Mouse (Mus musculus) CD4-positive, CD25-positive, alpha-beta regulatory T cell, adult 2 months (primary cell): ENCODE data around the gene Gfod2.

Source experiments
- DNase-seq: peaks from one replicate; pipeline ENCODE4 v3.0.0-alpha.2; 2012; ENCODE audit warnings: low read depth, low spot score

The Gfod2 gene

GRCm38 (mm10) chr8:105758277-105759108 is at the start of gene Gfod2:
Gene Gfod2 (minus strand): TSS chr8:105758664.
- peak; percentile 97 for DNase-seq

GRCm38 (mm10) chr8:105807766-105808165 is 49.3 kb upstream of the Gfod2 start:
- DNase-seq, result no peak

- no peak for DNase-seq
Observed at GRCm38 (mm10) chr8:105805964-105806363, 47.5 kb upstream of the Gfod2 start.

- DNase-seq, result no peak
Observed at GRCm38 (mm10) chr8:105805346-105805745, 46.9 kb upstream of the Gfod2 start.

GRCm38 (mm10) chr8:105804797-105805196 is 46.3 kb upstream of the Gfod2 start:
- DNase-seq, result no peak

GRCm38 (mm10) chr8:105801153-105801904 is 42.9 kb upstream of the Gfod2 start:
- DNase-seq, result no peak

GRCm38 (mm10) chr8:105799091-105799812 is 40.8 kb upstream of the Gfod2 start:
- DNase-seq, result no peak

- DNase-seq, result no peak
Observed at GRCm38 (mm10) chr8:105798408-105798807, 39.9 kb upstream of the Gfod2 start.

GRCm38 (mm10) chr8:105795785-105796184 is 37.3 kb upstream of the Gfod2 start:
- DNase-seq, result no peak

GRCm38 (mm10) chr8:105794009-105794598 is 35.6 kb upstream of the Gfod2 start:
- no peak for DNase-seq

GRCm38 (mm10) chr8:105793331-105793730 is 34.9 kb upstream of the Gfod2 start:
- DNase-seq, result no peak

GRCm38 (mm10) chr8:105789626-105790025 is 31.2 kb upstream of the Gfod2 start:
- DNase-seq, result no peak

- peak; percentile 28 for DNase-seq
Observed at GRCm38 (mm10) chr8:105788927-105789326, 30.5 kb upstream of the Gfod2 start.

- DNase-seq, result peak; percentile 81
Observed at GRCm38 (mm10) chr8:105788241-105788640, 29.8 kb upstream of the Gfod2 start.

GRCm38 (mm10) chr8:105780298-105780697 is 21.8 kb upstream of the Gfod2 start:
- DNase-seq, result no peak

GRCm38 (mm10) chr8:105777833-105778232 is 19.4 kb upstream of the Gfod2 start:
- no peak for DNase-seq

- DNase-seq, result no peak
Observed at GRCm38 (mm10) chr8:105774498-105774897, 16.0 kb upstream of the Gfod2 start.

GRCm38 (mm10) chr8:105773441-105773861 is 15.0 kb upstream of the Gfod2 start:
- DNase-seq, result no peak

- no peak for DNase-seq
Observed at GRCm38 (mm10) chr8:105771398-105772175, 13.1 kb upstream of the Gfod2 start.

- DNase-seq, result peak; percentile 54
Observed at GRCm38 (mm10) chr8:105770609-105771008, 12.1 kb upstream of the Gfod2 start.
